Comparison of ENCODE assay signal across 8 mouse cellular contexts in the genomic region with DNA sequence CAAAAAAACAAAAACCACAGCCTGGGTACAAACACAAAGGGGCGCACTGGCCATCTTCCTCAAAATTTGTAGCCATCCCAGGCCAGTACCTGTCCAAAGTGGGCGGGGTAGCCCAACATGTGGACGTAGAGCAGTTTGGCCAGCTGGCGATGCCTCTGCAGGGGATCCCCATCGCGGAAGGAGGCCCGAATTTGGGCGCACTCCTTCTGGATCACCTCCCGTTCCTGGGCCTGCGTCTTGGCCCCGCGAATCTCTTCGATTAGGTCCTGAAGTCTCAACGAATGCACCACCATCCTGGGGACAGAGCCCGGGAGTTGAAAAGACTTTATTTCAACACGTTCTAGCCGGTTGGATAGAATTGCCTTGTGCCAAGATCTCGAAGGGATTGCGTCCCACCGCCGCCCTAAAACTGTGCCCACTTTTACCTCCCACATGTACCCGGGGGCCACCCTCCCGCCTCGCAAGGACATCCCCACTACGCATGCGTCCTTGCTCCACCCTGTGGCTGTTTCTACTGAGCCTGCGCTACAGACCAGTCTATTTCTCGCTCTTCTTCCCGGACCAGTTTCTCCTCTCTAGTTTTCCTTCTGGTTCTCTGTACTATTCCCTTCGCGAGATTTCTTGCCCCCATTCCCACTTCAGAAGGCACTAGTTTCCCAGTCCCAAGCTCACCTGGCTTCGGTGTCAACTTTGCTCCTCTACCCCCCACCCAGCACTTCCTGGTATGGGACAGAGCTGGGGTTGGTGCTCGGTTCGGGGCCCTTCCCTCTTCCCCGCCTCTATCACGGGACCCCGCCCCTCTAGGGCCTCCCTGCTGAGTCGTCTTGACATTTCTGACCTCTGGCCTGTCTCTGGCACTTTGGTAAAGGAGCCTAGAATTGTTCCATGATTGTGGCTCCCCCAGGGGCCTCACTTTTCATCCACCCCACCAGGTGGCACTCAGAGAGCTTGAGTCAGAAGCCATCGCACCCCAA. TPM values are rescaled to one million over a fixed set of nuclear protein-coding genes. Genes with fewer than 3 reads are reported as not detected.
DNase-seq lines count a peak whose midpoint lies in the region; ATAC-seq lines count a peak whose summit lies in the region.

A gene (minus strand): TSS at position 758 of the 974 bp plus-strand sequence.

- H3K9me3 ChIP-seq in embryonic facial prominence, embryonic 14.5 days (ENCODE audit: control insufficient read depth, low read length) = no peaks in the 10 kb centered on the region

- peak within 1 kb of the TSS; percentile 49 for H3K4me3 ChIP-seq in embryonic facial prominence, embryonic 14.5 days (ENCODE audit: low read depth, low read length)

- H3K4me2 ChIP-seq in embryonic facial prominence, embryonic 14.5 days (ENCODE audit: low read depth, low read length) = peak within 1 kb of the TSS; percentile 99

- H3K9ac ChIP-seq in embryonic facial prominence, embryonic 14.5 days (ENCODE audit: low read depth, low read length) = peak within 1 kb of the TSS; percentile 78

- H3K27me3 ChIP-seq in embryonic facial prominence, embryonic 14.5 days (replicated peaks; ENCODE audit: control insufficient read depth, insufficient read depth, low read length) = no peaks in the 10 kb centered on the region; the same call in 1 of the 2 replicates

- H3K27ac ChIP-seq in embryonic facial prominence, embryonic 14.5 days (replicated peaks; ENCODE audit: low read depth, low read length) = peak within 1 kb of the TSS; percentile 80

- DNase-seq in 3T3-L1 (ENCODE audit: low read depth, low spot score) (peak; percentile 71), liver (peak; percentile 90)
- DNase-seq in adrenal gland, postnatal 36 days = peak; percentile 91 to 92
- DNase-seq in embryonic facial prominence, embryonic 14.5 days (ENCODE audit: low spot score) = peak; percentile 90
- peak; percentile 89 for DNase-seq in heart, adult 8-10 months (ENCODE audit: low spot score)
- peak; percentile 92 for DNase-seq in kidney, adult 9 months
- peak; percentile 61 to 81 for DNase-seq in monocyte, adult 2 months (ENCODE audit: low read depth in 1 of 2, low spot score in 2 of 2)
- DNase-seq in spleen, postnatal 4 days (ENCODE audit: low spot score in 2 of 2) = peak; percentile 81 to 88

- no peaks in the 10 kb centered on the region for H3K36me3 ChIP-seq in embryonic facial prominence, embryonic 14.5 days (ENCODE audit: control insufficient read depth, insufficient read depth, low read length)

- H3K4me1 ChIP-seq in embryonic facial prominence, embryonic 14.5 days (ENCODE audit: control insufficient read depth, insufficient read depth, low read length) = peaks cover 19% of the 10 kb centered on the region

- peak; percentile 75 for ATAC-seq in embryonic facial prominence, embryonic 14.5 days (ENCODE audit: low read depth)

- WGBS in embryonic facial prominence, embryonic 14.5 days = under 1% methylated on average over 39 of the region's 39 CpGs

RNA-seq across cellular contexts. Expression of the gene that starts here (rescaled TPM):
- total RNA-seq in adrenal gland, postnatal 36 days (2021) = 10 to 100 TPM; 23.5 to 27.2 TPM
- 15.3 and 17.6 TPM in 2 replicates for polyA plus RNA-seq in embryonic facial prominence, embryonic 14.5 days (2014; fragmentation: Nextera tagmentation; extraction: Ambion mirVana)
- 1 to 10 TPM; 2.7 to 4.5 (median 4.1) TPM for total RNA-seq in heart, adult 8-10 months (2022)

Comparison
In these comparisons a context has a peak if more than half of its experiments do, and no peak if none do; other contexts are left out.
1. Peak in every context shown above with its lines: DNase-seq, ATAC-seq, H3K4me3 ChIP-seq and H3K27ac ChIP-seq.
2. RNA of the gene that starts here (total RNA-seq): 23.5 to 27.2 TPM in adrenal gland, postnatal 36 days; 2.7 to 4.5 TPM in heart, adult 8-10 months; every median in the first group is over 4 times any median in the second.